Mouse (Mus musculus): ENCODE measurements around the gene Tnrc6b. TPM values are rescaled to one million over a fixed set of nuclear protein-coding genes. Genes with fewer than 3 reads are reported as not detected.

Gene Tnrc6b
- polyA plus RNA-seq, 1 experiment: 9.4 TPM

- Histone ChIP-seq H3K27me3 (ENCODE audit: control insufficient read depth, insufficient read depth, insufficient read length) (no peaks in the 10 kb centered on the region), H3K4me3 (ENCODE audit: insufficient read depth, poor library complexity, severe bottlenecking) (no peak overlapping the region)
- TF ChIP-seq FOSL1 (IDR thresholded peaks at IDR 0.05; ENCODE audit: insufficient read depth, low read length, poor library complexity, severe bottlenecking): no peak
- TF ChIP-seq CEBPB (IDR thresholded peaks at IDR 0.05; ENCODE audit: low read depth): no peak
- no peak for TF ChIP-seq USF1 (IDR thresholded peaks at IDR 0.05; ENCODE audit: low read depth)
- no peak for TF ChIP-seq CTCF (IDR thresholded peaks at IDR 0.05; ENCODE audit: control insufficient read depth, insufficient read depth, insufficient read length)
- no peak for TF ChIP-seq MYOD1 (IDR thresholded peaks at IDR 0.05; ENCODE audit: control insufficient read depth, insufficient read length, low read depth)
- TF ChIP-seq MYOG (IDR thresholded peaks at IDR 0.05; ENCODE audit: control insufficient read depth, extremely low read depth, insufficient read length): no peak
- TF ChIP-seq MAX (IDR thresholded peaks at IDR 0.05): no peak
Observed at GRCm38 (mm10) chr15:80839653-80840420, 128.7 kb downstream of the Tnrc6b start.

DNA sequence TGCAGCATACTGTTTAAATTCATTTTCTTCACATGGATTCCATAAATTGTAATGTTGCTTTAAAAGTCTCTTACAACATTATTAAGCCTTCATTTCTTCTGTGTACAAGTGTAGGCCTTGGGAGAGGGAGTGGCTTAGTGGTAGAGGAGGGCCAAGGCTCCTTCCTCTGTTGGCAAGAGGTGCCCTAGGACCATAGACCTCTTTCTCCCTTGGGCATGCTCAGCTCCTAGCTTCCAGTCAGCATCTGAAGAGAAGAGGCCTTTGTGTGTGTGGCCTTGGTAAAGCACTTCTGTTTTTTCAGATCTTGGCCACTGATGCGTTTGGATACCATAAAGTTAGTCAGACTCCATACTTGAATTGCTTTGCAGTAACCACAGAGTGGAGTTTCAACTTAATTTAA lies 133.1 kb downstream of the Tnrc6b start:
- Histone ChIP-seq H3K4me3 (ENCODE audit: insufficient read depth, poor library complexity, severe bottlenecking) (no peak overlapping the region), H3K27me3 (ENCODE audit: control insufficient read depth, insufficient read depth, insufficient read length) (no peaks in the 10 kb centered on the region), H3K79me2 (ENCODE audit: control insufficient read depth, insufficient read depth) (peaks cover 98% of the 10 kb centered on the region), H3ac (ENCODE audit: control insufficient read depth, insufficient read length, low read depth) (no peak overlapping the region), H3K79me3 (ENCODE audit: low read depth) (peaks cover 44% of the 10 kb centered on the region), H3K36me3 (ENCODE audit: control insufficient read depth, insufficient read depth) (no peaks in the 10 kb centered on the region)
- TF ChIP-seq CEBPB (IDR thresholded peaks at IDR 0.05; ENCODE audit: low read depth) (no peak), MAX (IDR thresholded peaks at IDR 0.05) (no peak), MYOD1 (IDR thresholded peaks at IDR 0.05; ENCODE audit: control insufficient read depth, insufficient read length, low read depth) (no peak), CTCF (IDR thresholded peaks at IDR 0.05; ENCODE audit: control insufficient read depth, insufficient read depth, insufficient read length) (no peak), FOSL1 (IDR thresholded peaks at IDR 0.05; ENCODE audit: insufficient read depth, low read length, poor library complexity, severe bottlenecking) (no peak), MYOG (IDR thresholded peaks at IDR 0.05; ENCODE audit: control insufficient read depth, extremely low read depth, insufficient read length) (no peak), USF1 (IDR thresholded peaks at IDR 0.05; ENCODE audit: low read depth) (no peak)

More at GRCm38 (mm10) chr15:80839653-80840420, 128.7 kb downstream of the Tnrc6b start:
- Histone ChIP-seq H3ac (ENCODE audit: control insufficient read depth, insufficient read length, low read depth) (no peak overlapping the region), H3K79me2 (ENCODE audit: control insufficient read depth, insufficient read depth) (peaks cover 100% of the 10 kb centered on the region), H3K36me3 (ENCODE audit: control insufficient read depth, insufficient read depth) (no peaks in the 10 kb centered on the region), H3K79me3 (ENCODE audit: low read depth) (peaks cover 48% of the 10 kb centered on the region)

- peaks cover 40% of the 10 kb centered on the region for H3K79me3 ChIP-seq (ENCODE audit: low read depth)
Observed at GRCm38 (mm10) chr15:80844926-80845325, 133.8 kb downstream of the Tnrc6b start.

DNA sequence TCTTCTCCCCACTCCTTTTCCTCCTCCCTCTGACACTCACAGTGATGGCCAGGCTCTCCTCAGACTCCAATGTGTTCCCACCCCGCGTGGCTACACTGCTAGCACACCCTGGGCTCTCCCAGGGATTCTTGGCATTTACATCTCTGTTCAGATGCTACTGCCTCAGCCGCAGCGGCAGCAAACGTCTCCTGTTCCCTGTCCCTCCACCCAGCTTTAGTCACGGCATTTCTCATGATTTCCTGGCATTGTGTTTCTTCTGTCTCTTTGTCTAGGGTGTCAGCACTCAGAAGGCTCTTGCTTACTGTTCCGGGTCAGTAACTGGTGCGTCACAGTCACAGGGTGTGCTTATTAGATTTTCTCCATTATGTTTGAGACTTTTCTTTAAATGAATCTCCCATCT lies 138.9 kb downstream of the Tnrc6b start:
- TF ChIP-seq CEBPB (IDR thresholded peaks at IDR 0.05; ENCODE audit: low read depth) (no peak), USF1 (IDR thresholded peaks at IDR 0.05; ENCODE audit: low read depth) (no peak), MAX (IDR thresholded peaks at IDR 0.05) (no peak), CTCF (IDR thresholded peaks at IDR 0.05; ENCODE audit: control insufficient read depth, insufficient read depth, insufficient read length) (no peak)
- Histone ChIP-seq H3ac (ENCODE audit: control insufficient read depth, insufficient read length, low read depth) (no peak overlapping the region), H3K36me3 (ENCODE audit: control insufficient read depth, insufficient read depth) (no peaks in the 10 kb centered on the region), H3K79me3 (ENCODE audit: low read depth) (peaks cover 42% of the 10 kb centered on the region), H3K79me2 (ENCODE audit: control insufficient read depth, insufficient read depth) (peaks cover 96% of the 10 kb centered on the region), H3K27me3 (ENCODE audit: control insufficient read depth, insufficient read depth, insufficient read length) (no peaks in the 10 kb centered on the region), H3K4me3 (ENCODE audit: insufficient read depth, poor library complexity, severe bottlenecking) (no peak overlapping the region)

More at GRCm38 (mm10) chr15:80844926-80845325, 133.8 kb downstream of the Tnrc6b start:
- Histone ChIP-seq H3K79me2 (ENCODE audit: control insufficient read depth, insufficient read depth) (peaks cover 98% of the 10 kb centered on the region), H3K27me3 (ENCODE audit: control insufficient read depth, insufficient read depth, insufficient read length) (no peaks in the 10 kb centered on the region), H3K36me3 (ENCODE audit: control insufficient read depth, insufficient read depth) (no peaks in the 10 kb centered on the region), H3K4me3 (ENCODE audit: insufficient read depth, poor library complexity, severe bottlenecking) (no peak overlapping the region), H3ac (ENCODE audit: control insufficient read depth, insufficient read length, low read depth) (no peak overlapping the region)
- TF ChIP-seq CTCF (IDR thresholded peaks at IDR 0.05; ENCODE audit: control insufficient read depth, insufficient read depth, insufficient read length): no peak
- TF ChIP-seq USF1 (IDR thresholded peaks at IDR 0.05; ENCODE audit: low read depth): no peak
- TF ChIP-seq MAX (IDR thresholded peaks at IDR 0.05): no peak
- no peak for TF ChIP-seq MYOD1 (IDR thresholded peaks at IDR 0.05; ENCODE audit: control insufficient read depth, insufficient read length, low read depth)
- TF ChIP-seq MYOG (IDR thresholded peaks at IDR 0.05; ENCODE audit: control insufficient read depth, extremely low read depth, insufficient read length): no peak
- TF ChIP-seq FOSL1 (IDR thresholded peaks at IDR 0.05; ENCODE audit: insufficient read depth, low read length, poor library complexity, severe bottlenecking): no peak
- TF ChIP-seq CEBPB (IDR thresholded peaks at IDR 0.05; ENCODE audit: low read depth): no peak

- peaks cover 43% of the 10 kb centered on the region for H3K79me3 ChIP-seq (ENCODE audit: low read depth)
- no peak for TF ChIP-seq CEBPB (IDR thresholded peaks at IDR 0.05; ENCODE audit: low read depth)
- no peak for TF ChIP-seq MYOG (IDR thresholded peaks at IDR 0.05; ENCODE audit: control insufficient read depth, extremely low read depth, insufficient read length)
- TF ChIP-seq FOSL1 (IDR thresholded peaks at IDR 0.05; ENCODE audit: insufficient read depth, low read length, poor library complexity, severe bottlenecking): no peak
- no peak for TF ChIP-seq USF1 (IDR thresholded peaks at IDR 0.05; ENCODE audit: low read depth)
- TF ChIP-seq MYOD1 (IDR thresholded peaks at IDR 0.05; ENCODE audit: control insufficient read depth, insufficient read length, low read depth): no peak
- no peak overlapping the region for H3K4me3 ChIP-seq (ENCODE audit: insufficient read depth, poor library complexity, severe bottlenecking)
- no peak overlapping the region for H3ac ChIP-seq (ENCODE audit: control insufficient read depth, insufficient read length, low read depth)
- no peaks in the 10 kb centered on the region for H3K36me3 ChIP-seq (ENCODE audit: control insufficient read depth, insufficient read depth)
- H3K27me3 ChIP-seq (ENCODE audit: control insufficient read depth, insufficient read depth, insufficient read length): no peaks in the 10 kb centered on the region
- peaks cover 96% of the 10 kb centered on the region for H3K79me2 ChIP-seq (ENCODE audit: control insufficient read depth, insufficient read depth)
Observed at GRCm38 (mm10) chr15:80850682-80851475, 139.8 kb downstream of the Tnrc6b start.
